Mouse (Mus musculus) liver, adult 2 months (tissue): Measurements from ENCODE around the gene 4931414P19Rik. TPM values are rescaled to one million over a fixed set of nuclear protein-coding genes. Genes with fewer than 3 reads are reported as not detected.
A peak's percentile ranks its signal among the peaks of the same experiment; 100 is the strongest.

Source experiments
- DNase-seq: peaks from one replicate; pipeline ENCODE4 v3.0.0-alpha.2; 2011; ENCODE audit warnings: low read depth, low spot score; ENCODE audit errors: extremely low read depth
- H3K27ac ChIP-seq: fragments of 200-500 bp; replicated peaks from 2 replicates; pipeline ENCODE4 v1.5.1; 2012; ENCODE audit warnings: low read depth, mild to moderate bottlenecking, control low read depth, inconsistent platforms, low read length; ENCODE audit not compliant: insufficient read depth
- H3K27me3 ChIP-seq: fragments of 200-500 bp; 2 replicates; pipeline ENCODE4 v1.6.1; 2012; ENCODE audit warnings: mild to moderate bottlenecking, moderate library complexity, low read length, inconsistent platforms; ENCODE audit not compliant: control insufficient read depth, insufficient read depth
- H3K36me3 ChIP-seq: fragments of 200-500 bp; 2 replicates; pipeline ENCODE4 v1.6.1; 2012; ENCODE audit warnings: low read length, inconsistent platforms; ENCODE audit not compliant: control insufficient read depth, insufficient read depth
- H3K4me1 ChIP-seq: fragments of 200-500 bp; 2 replicates; pipeline ENCODE4 v1.6.1; 2011; ENCODE audit warnings: low read length; ENCODE audit not compliant: control insufficient read depth, insufficient read depth
- H3K4me3 ChIP-seq: fragments of 200-500 bp; 2 replicates; pipeline ENCODE4 v1.5.1; 2011; ENCODE audit warnings: low read depth, mild to moderate bottlenecking, control low read depth, low read length, moderate library complexity; ENCODE audit not compliant: insufficient read depth
- H3K79me2 ChIP-seq: fragments of 200-500 bp; 2 replicates; pipeline ENCODE4 v1.6.1; 2012; ENCODE audit warnings: inconsistent platforms, mild to moderate bottlenecking, low read length, moderate library complexity; ENCODE audit not compliant: control insufficient read depth, insufficient read depth
- H3K9ac ChIP-seq: fragments of 200-500 bp; 2 replicates; pipeline ENCODE4 v1.6.1; 2012; ENCODE audit warnings: low read depth, mild to moderate bottlenecking, control low read depth, inconsistent platforms, low read length
- CTCF ChIP-seq: fragments of 200-500 bp; IDR thresholded peaks from 2 replicates; pipeline ENCODE4 v1.5.1; 2011; ENCODE audit warnings: low read depth, low read length, control low read depth
- POLR2A ChIP-seq: fragments of 200-500 bp; IDR thresholded peaks from 2 replicates; pipeline ENCODE4 v1.6.1; 2011; ENCODE audit warnings: low read length, control low read depth; ENCODE audit not compliant: insufficient read depth; ENCODE audit errors: extremely low read depth
- WGBS: fragments of 180-500 bp; shearing (Covaris S2); methylation state at CpG from one replicate; pipeline ENCODE4 v1.1.7; 2018; 5-methylcytosine and 5-hydroxymethylcytosine counted together
- polyA plus RNA-seq: library from polyadenylated mRNA; depleted of rRNA; stranded (reverse); fragments of >200 nt; gene quantifications from 2 replicates; pipeline ENCODE4 v1.2.3, GENCODE M21; 2012
- total RNA-seq: library from RNA; depleted of rRNA; stranded (reverse); fragments of >200 nt; gene quantifications from 2 replicates; pipeline ENCODE4 v1.2.3, GENCODE M21; 2014

Gene 4931414P19Rik
- total and polyA plus RNA-seq, 2 experiments: 2.6 to 3.0 TPM

- Histone ChIP-seq H3K79me2 (no peaks in the 10 kb centered on the region), H3K4me3 (no peak overlapping the region), H3K27ac (0 out of 2 replicates have a peak overlapping the region, but pooled peaks have one; percentile 26), H3K36me3 (no peaks in the 10 kb centered on the region; the same call in 1 of the 2 replicates), H3K4me1 (no peaks in the 10 kb centered on the region), H3K9ac (no peak overlapping the region), H3K27me3 (no peaks in the 10 kb centered on the region)
- TF ChIP-seq POLR2A: no peak
- no peak for DNase-seq
- 63% methylated on average over 10 of the region's 10 CpGs for WGBS
These were observed 13.4 kb downstream of the 4931414P19Rik start for GRCm38 (mm10) chr14:54592319-54592934.

- no peak for DNase-seq
- WGBS: 97% methylated on average over 16 of the region's 16 CpGs
- Histone ChIP-seq H3K4me1 (no peaks in the 10 kb centered on the region), H3K4me3 (no peak overlapping the region), H3K36me3 (no peaks in the 10 kb centered on the region; the same call in 1 of the 2 replicates), H3K9ac (no peak overlapping the region), H3K79me2 (no peaks in the 10 kb centered on the region), H3K27me3 (no peaks in the 10 kb centered on the region), H3K27ac (no peak overlapping the region)
- no peak for TF ChIP-seq CTCF
- no peak for TF ChIP-seq POLR2A
These were observed 14.7 kb downstream of the 4931414P19Rik start for GRCm38 (mm10) chr14:54591056-54591455.

GRCm38 (mm10) chr14:54583681-54584338, 22.0 kb downstream of the 4931414P19Rik start:
- H3K4me3 ChIP-seq: no peak overlapping the region
- H3K36me3 ChIP-seq: no peaks in the 10 kb centered on the region
- no peaks in the 10 kb centered on the region for H3K27me3 ChIP-seq
- H3K79me2 ChIP-seq: no peaks in the 10 kb centered on the region
- 57% methylated on average over 7 of the region's 7 CpGs for WGBS
- no peak overlapping the region for H3K27ac ChIP-seq
- no peak for TF ChIP-seq POLR2A
- peak; percentile 77 for TF ChIP-seq CTCF
- no peak overlapping the region for H3K9ac ChIP-seq
- peak; percentile 36 for DNase-seq
- peaks cover 23% of the 10 kb centered on the region for H3K4me1 ChIP-seq

- DNase-seq: peak; percentile 86
- WGBS: 29% methylated on average over 9 of the region's 9 CpGs
- peaks cover 30% of the 10 kb centered on the region for H3K4me1 ChIP-seq
- H3K27me3 ChIP-seq: no peaks in the 10 kb centered on the region
- H3K79me2 ChIP-seq: no peaks in the 10 kb centered on the region
- no peak overlapping the region for H3K4me3 ChIP-seq
- H3K36me3 ChIP-seq: no peaks in the 10 kb centered on the region
- no peak overlapping the region for H3K9ac ChIP-seq
- peak overlapping the region; percentile 62 for H3K27ac ChIP-seq
- TF ChIP-seq POLR2A (no peak), CTCF (no peak)
These were observed 23.3 kb downstream of the 4931414P19Rik start for GRCm38 (mm10) chr14:54582536-54582935.

GRCm38 (mm10) chr14:54579638-54580037, 26.2 kb downstream of the 4931414P19Rik start:
- H3K27me3 ChIP-seq: no peaks in the 10 kb centered on the region
- 59% methylated on average over 7 of the region's 7 CpGs for WGBS
- DNase-seq: no peak

GRCm38 (mm10) chr14:54578063-54578462, 27.7 kb downstream of the 4931414P19Rik start:
- H3K36me3 ChIP-seq: no peaks in the 10 kb centered on the region
- peaks cover 20% of the 10 kb centered on the region for H3K79me2 ChIP-seq
- H3K4me1 ChIP-seq: peaks cover 36% of the 10 kb centered on the region
- under 1% methylated on average over 10 of the region's 10 CpGs for WGBS
- H3K9ac ChIP-seq: peak overlapping the region; percentile 83
- peak overlapping the region; percentile 81 for H3K4me3 ChIP-seq
- DNase-seq: peak; percentile 66
- no peak for TF ChIP-seq POLR2A
- peak; percentile 44 for TF ChIP-seq CTCF
- peak overlapping the region; percentile 87 for H3K27ac ChIP-seq
- no peaks in the 10 kb centered on the region for H3K27me3 ChIP-seq

More at GRCm38 (mm10) chr14:54579638-54580037, 26.2 kb downstream of the 4931414P19Rik start:
- TF ChIP-seq CTCF (no peak), POLR2A (no peak)
- H3K9ac ChIP-seq: no peak overlapping the region
- H3K4me3 ChIP-seq: no peak overlapping the region
- H3K79me2 ChIP-seq: peaks cover 17% of the 10 kb centered on the region
- H3K4me1 ChIP-seq: peaks cover 36% of the 10 kb centered on the region
- peak overlapping the region; percentile 83 for H3K27ac ChIP-seq
- H3K36me3 ChIP-seq: no peaks in the 10 kb centered on the region
